Mouse (Mus musculus) large intestine, adult 2 months (tissue): ENCODE measurements around the gene Ahcyl2. TPM values are rescaled to one million over a fixed set of nuclear protein-coding genes. Genes with fewer than 3 reads are reported as not detected.

Experiments used
- DNase-seq: peaks from one replicate; pipeline ENCODE4 v3.0.0-alpha.2; 2012; ENCODE audit warnings: low read depth, low spot score
- WGBS: fragments of 180-500 bp; shearing (Covaris S2); methylation state at CpG from one replicate; pipeline ENCODE4 v1.1.7; 2018; 5-methylcytosine and 5-hydroxymethylcytosine counted together
- polyA plus RNA-seq: library from polyadenylated mRNA; depleted of rRNA; stranded (reverse); fragments of >200 nt; gene quantifications from 2 replicates; pipeline ENCODE4 v1.2.3, GENCODE M21; 2012

Ahcyl2 gene
- polyA plus RNA-seq, 1 experiment = 74.3 TPM

DNA sequence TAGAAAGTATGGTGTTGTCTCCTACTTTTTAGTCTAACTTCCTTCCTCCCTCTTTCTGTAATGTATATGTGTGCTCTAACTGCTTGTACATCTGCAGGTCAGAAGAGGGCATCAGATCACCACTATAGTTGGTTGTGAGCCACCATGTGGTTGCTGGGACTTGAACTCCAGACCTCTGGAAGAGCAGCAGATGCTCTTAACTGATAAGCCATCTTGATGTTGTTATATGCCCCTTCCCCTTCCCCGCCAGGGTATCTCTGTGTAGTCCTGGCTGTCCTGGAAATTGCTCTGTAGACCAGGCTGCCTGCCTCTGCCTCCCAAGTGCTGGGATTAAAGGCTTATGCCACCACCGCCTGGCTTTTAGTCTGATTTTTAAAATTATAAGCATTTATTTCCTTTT is 937 bp upstream of the Ahcyl2 start:
- DNase-seq = no peak
- 84% methylated on average over 2 of the region's 2 CpGs for WGBS

- under 1% methylated on average over 49 of the region's 50 CpGs for whole genome bisulfite sequencing
- peak; percentile 29 for DNase-seq
These were observed 1.1 kb downstream of the Ahcyl2 start for GRCm38 (mm10) chr6:29768791-29769441.

DNA sequence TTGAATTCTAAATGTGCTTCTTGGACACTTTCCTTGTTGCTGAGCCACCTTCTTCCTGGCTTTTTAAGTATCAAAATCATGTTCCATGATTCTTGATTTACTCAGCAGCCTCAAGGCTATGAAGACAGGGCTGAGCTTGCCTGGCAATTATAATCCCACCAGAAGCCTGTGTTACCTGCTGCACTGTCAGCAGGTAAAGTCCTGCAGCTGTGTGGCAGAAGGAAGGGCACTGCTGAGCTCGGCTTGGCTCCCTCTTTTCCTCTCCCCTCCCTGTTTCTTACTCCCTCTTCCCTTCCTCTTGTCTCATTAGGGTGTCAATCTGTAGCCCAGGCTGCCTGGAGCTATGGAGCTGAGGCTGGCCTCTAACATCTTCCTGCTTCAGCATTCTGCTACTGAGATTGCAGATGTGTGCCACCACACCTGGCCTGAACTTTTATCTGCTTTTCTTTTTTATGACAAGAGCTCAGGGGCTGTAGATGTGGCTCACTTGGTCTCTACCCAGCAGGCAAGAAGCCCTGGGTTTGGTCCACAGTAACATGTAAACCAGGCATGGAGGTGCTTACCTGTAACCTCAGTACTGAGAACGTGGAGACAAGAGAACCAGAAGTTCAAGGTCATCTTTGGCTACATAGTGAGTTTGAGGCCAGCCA is 3.0 kb downstream of the Ahcyl2 start:
- DNase-seq = no peak
- 50% methylated on average over 2 of the region's 2 CpGs for WGBS

GRCm38 (mm10) chr6:29772236-29772635 is 4.4 kb downstream of the Ahcyl2 start:
- 86% methylated on average over 3 of the region's 3 CpGs for WGBS
- no peak for DNase-seq

GRCm38 (mm10) chr6:29774161-29774560 is 6.3 kb downstream of the Ahcyl2 start:
- no peak for DNase-seq
- 81% methylated on average over 1 of the region's 1 CpGs for WGBS

DNA sequence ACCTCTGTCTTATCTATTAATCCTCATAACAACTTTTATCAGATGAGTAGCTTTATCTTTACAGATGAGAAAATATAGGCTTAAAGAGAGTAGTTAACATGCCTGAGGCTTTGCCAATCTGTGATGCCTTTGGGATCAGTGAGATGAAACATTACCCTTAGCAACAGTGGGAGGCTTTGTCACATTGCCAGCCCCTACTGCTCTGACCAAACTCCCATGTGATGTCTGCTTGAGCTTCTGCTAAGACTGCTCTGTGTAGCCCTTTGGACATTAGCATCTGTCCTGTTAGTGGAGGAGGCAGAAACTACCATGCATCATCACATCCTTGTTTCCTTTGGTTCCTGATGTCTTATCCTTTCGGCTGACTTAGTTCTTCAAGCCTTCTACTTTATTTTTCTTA is 7.8 kb downstream of the Ahcyl2 start:
- no peak for DNase-seq
- WGBS = 98% methylated on average over 1 of the region's 1 CpGs

- WGBS = 63% methylated on average over 4 of the region's 4 CpGs
These were observed 8.9 kb downstream of the Ahcyl2 start for GRCm38 (mm10) chr6:29776542-29777237.

GRCm38 (mm10) chr6:29777238-29777555 is 9.4 kb downstream of the Ahcyl2 start:
- peak; percentile 50 for DNase-seq
- WGBS = 31% methylated on average over 3 of the region's 3 CpGs

More at GRCm38 (mm10) chr6:29776542-29777237, 8.9 kb downstream of the Ahcyl2 start:
- DNase-seq = no peak

- DNase-seq = no peak
These were observed 12.3 kb downstream of the Ahcyl2 start for GRCm38 (mm10) chr6:29780082-29780481.

- WGBS = 96% methylated on average over 2 of the region's 2 CpGs
- DNase-seq = no peak
These were observed 12.8 kb downstream of the Ahcyl2 start for GRCm38 (mm10) chr6:29780571-29780970.

DNA sequence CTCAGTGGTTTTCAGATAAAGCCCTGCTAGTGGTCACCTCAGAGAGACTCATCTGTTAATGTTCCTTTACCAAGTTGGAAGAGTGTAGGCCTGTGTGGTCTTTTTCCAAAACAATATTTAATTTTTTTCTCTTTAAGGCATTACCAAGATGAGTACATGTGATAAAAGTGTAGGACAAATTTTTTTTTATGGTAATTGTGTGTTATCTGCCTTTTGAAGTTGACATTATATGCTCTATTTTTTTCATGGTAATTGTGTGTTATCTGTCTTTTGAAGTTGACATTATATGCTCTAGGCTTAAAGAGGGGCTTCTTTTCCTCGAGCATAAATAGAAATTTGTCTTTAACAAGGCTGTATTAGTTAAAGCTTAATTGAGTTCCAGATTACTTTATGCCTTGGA is 14.4 kb downstream of the Ahcyl2 start:
- WGBS = 39% methylated on average over 1 of the region's 1 CpGs
- DNase-seq = no peak

DNA sequence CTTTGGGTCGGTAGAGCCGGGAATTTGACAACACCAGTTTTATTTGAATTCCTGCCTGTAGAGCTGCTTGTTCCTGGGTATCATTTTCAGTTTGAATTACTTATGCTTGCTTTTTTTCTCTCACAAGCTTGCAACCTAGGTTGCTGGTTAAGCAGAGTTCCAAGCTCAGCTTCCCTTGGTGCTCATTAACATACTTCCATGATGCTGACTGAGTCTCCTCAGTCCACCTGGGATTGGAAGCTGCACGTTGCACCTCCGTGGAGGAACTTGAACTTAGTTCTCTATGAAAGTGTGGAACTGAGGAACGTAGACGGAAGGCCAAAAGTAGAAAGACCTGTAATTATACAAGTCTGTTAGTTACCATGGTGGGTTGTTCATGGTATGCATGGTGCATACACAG is 16.1 kb downstream of the Ahcyl2 start:
- 80% methylated on average over 6 of the region's 6 CpGs for WGBS

GRCm38 (mm10) chr6:29784413-29785021 is 16.7 kb downstream of the Ahcyl2 start:
- no peak for DNase-seq
- 88% methylated on average over 3 of the region's 3 CpGs for WGBS

More for the DNA sequence above, 16.1 kb downstream of the Ahcyl2 start:
- no peak for DNase-seq

DNA sequence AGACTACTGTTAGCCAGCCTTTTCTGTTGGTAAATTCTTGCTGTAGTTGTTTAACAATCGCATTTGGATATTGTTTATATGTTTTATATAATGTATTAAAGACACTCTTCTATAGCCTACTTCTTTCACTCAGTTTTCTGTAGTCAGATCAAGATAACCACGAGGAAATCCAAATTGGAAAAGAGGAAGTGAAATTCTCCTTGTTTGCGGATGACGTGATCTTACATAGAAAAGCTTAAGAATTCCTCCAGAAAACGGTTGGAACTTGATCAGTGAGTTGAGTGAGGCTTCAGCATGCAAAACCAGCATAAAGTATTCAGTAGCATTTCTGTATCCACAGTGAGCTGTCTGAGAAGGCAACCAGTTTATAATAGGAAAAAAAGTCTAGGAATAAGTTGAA is 17.9 kb downstream of the Ahcyl2 start:
- 70% methylated on average over 5 of the region's 5 CpGs for WGBS
- no peak for DNase-seq

GRCm38 (mm10) chr6:29788779-29789350 is 21.1 kb downstream of the Ahcyl2 start:
- WGBS = 78% methylated on average over 3 of the region's 3 CpGs
- no peak for DNase-seq

DNA sequence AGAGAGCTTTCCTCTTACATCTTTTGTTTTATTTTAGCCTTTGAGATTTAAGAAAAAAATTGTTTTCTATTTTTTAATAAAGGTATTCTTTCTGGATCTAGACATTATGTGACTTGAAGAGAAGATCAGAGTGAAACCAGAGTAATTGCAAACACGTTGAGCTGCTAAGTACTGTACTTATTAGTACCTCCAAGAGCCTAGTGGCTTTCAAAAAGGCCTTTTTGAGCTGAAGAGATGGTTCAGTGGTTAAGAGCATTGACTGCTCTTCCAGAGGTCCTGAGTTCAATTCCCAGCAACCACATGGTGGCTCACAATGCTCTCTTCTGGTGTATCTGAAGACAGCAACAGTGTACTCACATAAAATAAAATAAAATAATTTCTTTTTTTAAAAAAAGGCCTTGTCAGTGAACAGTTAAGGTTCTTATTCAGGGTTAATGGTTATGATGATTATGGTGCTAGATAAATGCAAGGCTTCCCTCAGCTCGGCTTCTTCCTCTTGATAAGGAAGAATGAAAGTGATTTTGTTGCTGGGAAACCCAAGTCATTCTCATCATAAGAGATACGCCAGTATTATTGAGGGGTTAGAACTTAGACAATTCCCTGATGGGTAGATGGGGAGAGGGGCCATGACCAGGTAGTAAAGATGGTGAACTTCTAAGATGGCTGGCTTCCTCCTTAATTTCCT is 22.3 kb downstream of the Ahcyl2 start:
- no peak for DNase-seq
- WGBS = 85% methylated on average over 3 of the region's 3 CpGs

DNA sequence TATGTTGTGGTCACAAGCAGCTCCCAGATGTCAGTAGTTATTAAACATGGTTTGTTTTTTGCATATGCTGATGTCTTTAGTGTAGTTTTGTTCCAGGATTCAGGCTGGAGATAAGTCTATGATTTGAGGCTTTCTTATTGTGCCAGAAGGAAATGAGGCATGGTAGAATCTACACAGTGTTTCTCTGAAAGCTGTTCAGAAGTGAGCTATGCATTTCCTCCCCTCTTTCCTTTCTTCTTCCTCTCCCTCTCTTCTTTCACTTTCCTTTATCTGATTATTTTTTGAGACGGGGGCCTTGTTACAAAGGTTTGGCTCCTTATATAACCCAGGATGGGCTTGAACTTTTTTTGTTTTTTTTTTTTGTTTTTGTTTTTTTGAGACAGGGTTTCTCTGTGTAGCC is 25.7 kb downstream of the Ahcyl2 start:
- 71% methylated on average over 1 of the region's 1 CpGs for WGBS
- no peak for DNase-seq

DNA sequence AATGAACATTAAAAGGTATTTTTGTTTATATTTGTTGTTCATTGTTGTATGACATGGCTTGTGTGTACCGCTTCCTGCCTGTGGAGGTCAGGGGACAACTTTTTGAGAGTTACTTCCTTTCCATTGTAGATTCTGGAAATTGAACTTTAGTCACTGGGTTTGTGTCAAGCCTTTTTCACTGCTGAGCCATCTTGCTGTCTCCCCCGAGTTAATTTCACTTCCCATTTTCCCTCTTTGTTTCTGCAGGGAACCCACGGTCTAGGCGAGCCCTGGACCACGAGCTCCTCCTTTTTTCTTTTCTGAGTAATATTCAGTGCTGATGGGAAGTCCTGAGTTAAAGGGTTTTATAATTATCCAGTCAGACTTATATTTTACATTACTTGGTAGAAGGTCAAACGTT is 26.8 kb downstream of the Ahcyl2 start:
- no peak for DNase-seq
- WGBS = 73% methylated on average over 6 of the region's 6 CpGs

DNA sequence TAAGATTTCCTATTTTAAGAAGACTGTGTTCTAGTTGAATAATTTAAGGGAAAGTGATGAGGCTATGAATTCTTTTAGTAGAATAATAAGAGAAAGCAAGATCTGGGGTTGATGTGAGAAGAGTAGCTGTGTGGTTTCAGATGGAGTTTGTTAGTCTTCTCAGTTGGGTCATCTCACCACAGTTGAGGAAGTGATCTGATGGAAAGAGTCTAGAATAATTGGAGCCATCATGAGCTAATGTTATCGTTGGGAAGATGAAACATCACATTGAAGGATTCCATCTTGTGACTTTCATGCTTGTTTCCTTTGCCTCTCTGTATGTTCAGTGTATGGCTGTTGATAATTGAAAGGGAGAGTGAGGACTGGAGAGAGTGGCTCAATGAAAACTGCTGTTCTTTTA is 35.2 kb downstream of the Ahcyl2 start:
- WGBS = 91% methylated on average over 1 of the region's 1 CpGs
- no peak for DNase-seq

DNA sequence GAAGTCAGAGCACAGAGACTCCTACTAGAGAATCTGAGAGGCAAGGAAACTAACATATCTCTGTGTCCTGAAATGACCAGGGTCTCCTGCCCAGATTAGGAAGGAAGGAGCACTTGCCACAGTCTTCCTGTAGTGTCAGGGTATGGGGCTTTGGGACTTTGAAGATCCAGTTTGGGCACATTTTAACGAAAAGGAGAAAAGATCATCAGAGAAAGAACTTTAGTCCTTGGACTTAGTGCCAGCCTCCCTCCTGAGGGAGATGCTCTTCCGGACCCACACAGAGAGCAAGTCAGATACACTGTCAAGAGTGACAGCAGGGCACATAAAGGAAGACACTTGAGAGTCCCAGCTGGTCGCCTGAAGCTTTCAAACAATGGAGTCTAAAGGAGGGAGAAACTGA is 36.2 kb downstream of the Ahcyl2 start:
- WGBS = 63% methylated on average over 3 of the region's 3 CpGs

More for the DNA sequence above, 36.2 kb downstream of the Ahcyl2 start:
- no peak for DNase-seq
